Mouse (Mus musculus): ENCODE measurements around the gene Fpr-rs3. TPM values are rescaled to one million over a fixed set of nuclear protein-coding genes. Genes with fewer than 3 reads are reported as not detected.

Fpr-rs3 gene
- not detected in 2 replicates for polyA plus RNA-seq (2015; fragmentation: Nextera tagmentation; extraction: Ambion mirVana)

GRCm38 (mm10) chr17:20624777-20625176 lies at the start of gene Fpr-rs3:
Fpr-rs3 (minus strand) TSS chr17:20624877.
- H3K36me3 ChIP-seq (replicated peaks; ENCODE audit: insufficient read depth, low read length), result no peaks in the 10 kb centered on the region
- H3K9me3 ChIP-seq (ENCODE audit: low read length), result peaks cover 6% of the 10 kb centered on the region; the same call in 1 of the 2 replicates
- TF ChIP-seq CTCF (IDR thresholded peaks at IDR 0.05; ENCODE audit: low read depth) (no peak), EP300 (IDR thresholded peaks at IDR 0.05; ENCODE audit: low read depth) (no peak)
- H3K4me1 ChIP-seq (ENCODE audit: insufficient read depth), result no peaks in the 10 kb centered on the region
- DNase-seq (no peak), ATAC-seq (no peak)
- H3K27ac ChIP-seq (ENCODE audit: low read depth), result no peak within 1 kb of the TSS
- no peak within 1 kb of the TSS for H3K4me3 ChIP-seq (ENCODE audit: low read depth, low read length)
- H3K27me3 ChIP-seq (ENCODE audit: insufficient read depth, low read length), result no peaks in the 10 kb centered on the region
- H3K9ac ChIP-seq (replicated peaks), result no peak within 1 kb of the TSS
- H3K4me2 ChIP-seq (ENCODE audit: low read depth, low read length), result no peak within 1 kb of the TSS

- TF ChIP-seq CTCF (IDR thresholded peaks at IDR 0.05; ENCODE audit: low read depth) (no peak), EP300 (IDR thresholded peaks at IDR 0.05; ENCODE audit: low read depth) (no peak)
- no peaks in the 10 kb centered on the region for H3K36me3 ChIP-seq (replicated peaks; ENCODE audit: insufficient read depth, low read length)
- no peaks in the 10 kb centered on the region for H3K27me3 ChIP-seq (ENCODE audit: insufficient read depth, low read length)
- no peak within 1 kb of the TSS for H3K27ac ChIP-seq (ENCODE audit: low read depth)
- DNase-seq (no peak), ATAC-seq (no peak)
- H3K4me1 ChIP-seq (ENCODE audit: insufficient read depth), result no peaks in the 10 kb centered on the region
- 16% methylated on average over 1 of the region's 1 CpGs for WGBS (ENCODE audit: insufficient replicate concordance)
- H3K4me3 ChIP-seq (ENCODE audit: low read depth, low read length), result no peak within 1 kb of the TSS
- 0 out of 2 replicates have a peak, but pooled peaks cover 3% of the 10 kb centered on the region for H3K9me3 ChIP-seq (ENCODE audit: low read length)
- no peak within 1 kb of the TSS for H3K4me2 ChIP-seq (ENCODE audit: low read depth, low read length)
- H3K9ac ChIP-seq (replicated peaks), result no peak within 1 kb of the TSS
These were observed 28.4 kb downstream of the Fpr-rs3 start, which contains the start of gene Vmn2r110 for GRCm38 (mm10) chr17:20596323-20596722. Vmn2r110 (minus strand) TSS chr17:20596423.

Other genes starting within 250 kb of the Fpr-rs3 start
- gene Vmn1r224, start 210.7 kb downstream of the Fpr-rs3 start, polyA plus RNA-seq (2015; fragmentation: Nextera tagmentation; extraction: Ambion mirVana), result not detected in 2 replicates
- gene Vmn2r108, start 143.5 kb downstream of the Fpr-rs3 start, polyA plus RNA-seq (2015; fragmentation: Nextera tagmentation; extraction: Ambion mirVana), result not detected in 2 replicates
- gene Vmn1r225, start 126.7 kb downstream of the Fpr-rs3 start, polyA plus RNA-seq (2015; fragmentation: Nextera tagmentation; extraction: Ambion mirVana), result not detected in 2 replicates
- gene Vmn2r109, start 60.1 kb downstream of the Fpr-rs3 start, polyA plus RNA-seq (2015; fragmentation: Nextera tagmentation; extraction: Ambion mirVana), result not detected in 2 replicates
- gene Vmn2r110, start 28.5 kb downstream of the Fpr-rs3 start, polyA plus RNA-seq (2015; fragmentation: Nextera tagmentation; extraction: Ambion mirVana), result not detected in 2 replicates
- gene Vmn1r226, start 58.0 kb upstream of the Fpr-rs3 start, polyA plus RNA-seq (2015; fragmentation: Nextera tagmentation; extraction: Ambion mirVana), result not detected in 2 replicates
- not detected in 2 replicates for gene Vmn1r227, start 105.0 kb upstream of the Fpr-rs3 start, polyA plus RNA-seq (2015; fragmentation: Nextera tagmentation; extraction: Ambion mirVana)
- not detected in 2 replicates for gene Vmn1r228, start 161.3 kb upstream of the Fpr-rs3 start, polyA plus RNA-seq (2015; fragmentation: Nextera tagmentation; extraction: Ambion mirVana)
- not detected in 2 replicates for gene Vmn1r229, start 186.7 kb upstream of the Fpr-rs3 start, polyA plus RNA-seq (2015; fragmentation: Nextera tagmentation; extraction: Ambion mirVana)
- not detected in 2 replicates for gene Vmn1r230, start 215.6 kb upstream of the Fpr-rs3 start, polyA plus RNA-seq (2015; fragmentation: Nextera tagmentation; extraction: Ambion mirVana)

Measured in liver, postnatal 0 days (tissue).